Mouse (Mus musculus) stomach, postnatal 0 days (tissue): ENCODE data around the gene Vill.

Experiments used
- CTCF ChIP-seq: IDR thresholded peaks from 2 replicates; pipeline ENCODE4 v1.5.1; 2016; ENCODE audit warnings: antibody characterized with exemption, low read depth, mild to moderate bottlenecking, moderate library complexity
- EP300 ChIP-seq: optimal IDR thresholded peaks from 2 replicates; pipeline ENCODE3; 2016; ENCODE audit warnings: antibody characterized with exemption

DNA sequence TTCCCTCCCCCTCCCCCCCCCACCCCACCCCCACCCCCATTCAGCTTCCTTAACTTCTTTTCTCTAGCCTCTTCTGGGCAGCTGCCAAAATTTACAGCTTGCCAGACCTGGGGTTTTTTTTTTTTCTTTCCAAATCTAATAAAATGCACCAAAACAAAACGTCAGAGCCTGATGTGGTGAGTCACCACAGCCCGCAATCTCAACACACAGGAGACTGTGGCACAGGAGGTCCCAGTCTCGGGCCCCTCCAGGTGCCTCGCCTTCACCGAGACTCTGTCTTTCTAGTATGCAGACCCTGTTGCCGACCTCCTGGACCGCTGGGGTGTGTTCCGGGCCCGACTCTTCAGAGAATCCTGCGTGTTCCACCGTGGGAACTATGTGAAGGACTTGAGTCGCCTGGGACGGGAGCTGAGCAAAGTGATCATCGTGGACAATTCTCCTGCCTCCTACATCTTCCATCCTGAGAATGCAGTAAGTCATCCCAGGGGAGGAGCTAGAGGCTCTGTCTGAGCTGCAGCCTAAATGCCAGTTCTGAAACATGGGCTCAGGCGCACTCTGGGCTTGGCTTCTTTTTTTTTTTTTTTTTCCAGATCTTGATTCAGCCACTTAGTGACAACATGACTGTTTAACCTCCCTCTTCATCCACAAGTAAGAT, 15.4 kb upstream of the Vill start:
- no peak for TF ChIP-seq CTCF
- TF ChIP-seq EP300: no peak
